Mouse (Mus musculus): ENCODE data around the gene Pdgfra.

Gene Pdgfra

GRCm38 (mm10) chr5:75214520-75214919, 62.4 kb downstream of the Pdgfra start:
- no peak for DNase-seq

GRCm38 (mm10) chr5:75214929-75215328, 62.8 kb downstream of the Pdgfra start:
- DNase-seq = no peak

- no peak for DNase-seq
These were observed 63.7 kb downstream of the Pdgfra start for GRCm38 (mm10) chr5:75215678-75216256.

- DNase-seq = no peak
These were observed 69.5 kb downstream of the Pdgfra start for GRCm38 (mm10) chr5:75221610-75222009.

GRCm38 (mm10) chr5:75222491-75223265, 70.6 kb downstream of the Pdgfra start:
- no peak for DNase-seq

GRCm38 (mm10) chr5:75238363-75238762, 86.3 kb downstream of the Pdgfra start:
- no peak for DNase-seq

- DNase-seq = no peak
These were observed 87.1 kb downstream of the Pdgfra start for GRCm38 (mm10) chr5:75238928-75239777.

GRCm38 (mm10) chr5:75247070-75247740, 95.1 kb downstream of the Pdgfra start:
- DNase-seq = no peak

All from thymus, adult 18-20 months (tissue).